Mouse (Mus musculus) B cell, adult (primary cell): ENCODE results near the gene Gm12216. TPM values are rescaled to one million over a fixed set of nuclear protein-coding genes. Genes with fewer than 3 reads are reported as not detected.

Source experiments
- total RNA-seq: library from RNA; stranded (reverse); gene quantifications from 4 replicates; pipeline ENCODE4 v1.2.4, GENCODE M21; 2023; ENCODE audit not compliant: inconsistent age

The Gm12216 gene
- 4.3 to 6.7 TPM (median 5.4 TPM) in 4 replicates for total RNA-seq

GRCm38 (mm10) chr11:53858761-53859580, at the start of gene Gm12216:
Gm12216 (minus strand) TSS chr11:53859256.

GRCm38 (mm10) chr11:53891505-53892451, 32.7 kb upstream of the Gm12216 start, which contains the start of gene Slc22a5:
Slc22a5 (minus strand) TSS chr11:53891660.

GRCm38 (mm10) chr11:53773087-53773486, 86.0 kb downstream of the Gm12216 start, which contains the start of gene Gm17334:
Gm17334 (minus strand) TSS chr11:53773187.

GRCm38 (mm10) chr11:53769760-53770124, 89.3 kb downstream of the Gm12216 start, which contains the start of gene Irf1:
Irf1 (plus strand) TSS chr11:53770014.

Other genes with a start within 250 kb of the Gm12216 start
- gene Il4, start 240.6 kb downstream of the Gm12216 start, total RNA-seq = not detected in 4 replicates
- gene Il13, start 224.6 kb downstream of the Gm12216 start, total RNA-seq = not detected in 4 replicates
- 27.9 to 36.2 TPM (median 28.8 TPM) in 4 replicates for gene Rad50, start 151.9 kb downstream of the Gm12216 start, total RNA-seq
- not detected in 4 replicates for gene Il5, start 138.5 kb downstream of the Gm12216 start, total RNA-seq
- gene Irf1, start 89.2 kb downstream of the Gm12216 start, total RNA-seq = 171 to 209 TPM (median 184 TPM) in 4 replicates
- not detected in 4 replicates for gene Gm17334, start 86.1 kb downstream of the Gm12216 start, total RNA-seq
- 12.9 to 14.9 TPM (median 14.5 TPM) in 4 replicates for gene Slc22a5, start 32.4 kb upstream of the Gm12216 start, total RNA-seq
- gene Slc22a21, start 121.1 kb upstream of the Gm12216 start, total RNA-seq = 0.69 to 1.2 TPM (median 1.1 TPM) in 4 replicates
- gene Slc22a4, start 168.8 kb upstream of the Gm12216 start, total RNA-seq = 0.30 TPM in 1 of 4 replicates, not detected in the others
- gene Pdlim4, start 209.8 kb upstream of the Gm12216 start, total RNA-seq = 0.57 TPM in 1 of 4 replicates, not detected in the others
- gene P4ha2, start 240.8 kb upstream of the Gm12216 start, total RNA-seq = not detected in 4 replicates